Mouse (Mus musculus): ENCODE results near the gene Synrg. TPM values are rescaled to one million over a fixed set of nuclear protein-coding genes. Genes with fewer than 3 reads are reported as not detected.

Synrg gene
- total and polyA plus RNA-seq, 3 experiments: 9.5 to 25.2 (median 15.8) TPM

GRCm38 (mm10) chr11:83995535-83995950, 31.3 kb downstream of the Synrg start:
- dilution Hi-C loops (cut with MboI; ENCODE audit: extremely low pct_ligation_motif_present, extremely low pct_unique_long_range_greater_than_20kb, low sequenced_read_pairs): no loop called here
- no peak overlapping the region for H3K27ac ChIP-seq (ENCODE audit: insufficient read depth, low read depth)
- H3K9me3 ChIP-seq (replicated peaks; ENCODE audit: low read length): no peaks in the 10 kb centered on the region
- no peaks in the 10 kb centered on the region for H3K27me3 ChIP-seq (replicated peaks)
- no peak overlapping the region for H3K4me3 ChIP-seq (replicated peaks in 1 of 3; ENCODE audit: low read depth in 2 of 3, low read length in 2 of 3, poor library complexity in 1 of 3)
- no peak for TF ChIP-seq PAX5 (IDR thresholded peaks at IDR 0.05; ENCODE audit: low read length)
- no peak for TF ChIP-seq BHLHE40 (IDR thresholded peaks at IDR 0.05; ENCODE audit: low read depth, low read length)
- TF ChIP-seq UBTF (IDR thresholded peaks at IDR 0.05; ENCODE audit: low read depth, low read length): no peak
- TF ChIP-seq MAX (IDR thresholded peaks at IDR 0.05; ENCODE audit: low read length): no peak
- TF ChIP-seq JUND (conservative IDR thresholded peaks at IDR 0.05; ENCODE audit: low read depth, low read length): no peak
- H3K9ac ChIP-seq (ENCODE audit: insufficient read depth, low read depth): no peak overlapping the region
- peaks cover 60 to 83% of the 10 kb centered on the region in 2 experiments for H3K36me3 ChIP-seq (replicated peaks in 1 of 2; ENCODE audit: control insufficient read depth in 1 of 2, insufficient read depth in 1 of 2, low read length in 1 of 2)
- no peaks in the 10 kb centered on the region for H3K79me2 ChIP-seq (replicated peaks; ENCODE audit: control insufficient read depth, extremely low read depth, insufficient read depth, poor library complexity, severe bottlenecking)
- in situ Hi-C loops (cut with MboI; ENCODE audit: low pct_ligation_motif_present, low pct_unique_long_range_greater_than_20kb, low sequenced_read_pairs): no loop called here
- peaks cover 0 to 4% of the 10 kb centered on the region in 2 experiments; a peak in 1 of 4 replicates for H3K4me1 ChIP-seq (ENCODE audit: control insufficient read depth in 1 of 2, insufficient read depth in 2 of 2)
- H3K4me2 ChIP-seq (ENCODE audit: insufficient read depth, low read depth, poor library complexity, severe bottlenecking): no peak overlapping the region
- no peak for DNase-seq (ENCODE audit: extremely low read depth)

DNA sequence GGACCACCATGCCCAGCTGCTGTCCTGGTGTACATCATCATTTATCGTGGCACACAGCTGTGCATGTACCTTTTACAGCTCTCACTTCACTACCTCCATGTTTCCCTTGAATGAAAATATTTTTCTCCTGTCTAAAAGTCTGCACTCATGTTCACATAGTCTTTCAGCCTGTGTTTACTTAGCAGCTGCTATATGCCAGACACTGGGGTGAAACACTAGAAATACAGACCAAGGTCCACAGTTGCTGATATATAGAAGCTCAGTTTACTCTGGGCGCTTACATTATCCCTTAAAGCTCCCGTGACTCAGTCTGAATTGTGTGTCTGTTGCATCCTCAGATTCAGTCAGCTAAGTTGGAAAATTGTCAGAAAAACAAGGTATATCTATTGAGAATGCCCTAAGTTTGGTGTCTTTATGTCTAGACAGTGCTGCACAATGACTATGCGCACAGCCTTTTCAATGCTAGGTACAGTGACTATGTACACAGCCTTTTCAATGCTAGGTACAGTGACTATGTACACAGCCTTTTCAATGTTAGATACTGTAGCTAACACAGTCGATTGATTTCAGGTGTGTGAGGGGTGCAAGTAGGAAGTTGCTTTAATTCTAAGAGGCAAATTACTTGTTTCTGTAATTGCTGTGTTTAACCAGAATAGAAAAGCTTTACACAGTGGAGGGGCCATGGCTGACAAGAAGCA, 33.1 kb downstream of the Synrg start:
- dilution Hi-C loops (cut with MboI; ENCODE audit: extremely low pct_ligation_motif_present, extremely low pct_unique_long_range_greater_than_20kb, low sequenced_read_pairs) (no loop called here), in situ Hi-C loops (cut with MboI; ENCODE audit: low pct_ligation_motif_present, low pct_unique_long_range_greater_than_20kb, low sequenced_read_pairs) (no loop called here)
- Histone ChIP-seq H3K4me1 (ENCODE audit: control insufficient read depth in 1 of 2, insufficient read depth in 2 of 2) (peaks cover 0 to 4% of the 10 kb centered on the region in 2 experiments; a peak in 1 of 4 replicates), H3K27me3 (replicated peaks) (no peaks in the 10 kb centered on the region), H3K27ac (ENCODE audit: insufficient read depth, low read depth) (no peak overlapping the region), H3K36me3 (replicated peaks in 1 of 2; ENCODE audit: control insufficient read depth in 1 of 2, insufficient read depth in 1 of 2, low read length in 1 of 2) (peaks cover 56 to 83% of the 10 kb centered on the region in 2 experiments), H3K79me2 (replicated peaks; ENCODE audit: control insufficient read depth, extremely low read depth, insufficient read depth, poor library complexity, severe bottlenecking) (no peaks in the 10 kb centered on the region), H3K4me2 (ENCODE audit: insufficient read depth, low read depth, poor library complexity, severe bottlenecking) (no peak overlapping the region), H3K4me3 (replicated peaks in 1 of 3; ENCODE audit: low read depth in 2 of 3, low read length in 2 of 3, poor library complexity in 1 of 3) (no peak overlapping the region), H3K9me3 (replicated peaks; ENCODE audit: low read length) (no peaks in the 10 kb centered on the region), H3K9ac (ENCODE audit: insufficient read depth, low read depth) (no peak overlapping the region)
- TF ChIP-seq ZC3H11A (IDR thresholded peaks at IDR 0.05; ENCODE audit: low read depth, low read length) (no peak), PAX5 (IDR thresholded peaks at IDR 0.05; ENCODE audit: low read length) (no peak), CHD1 (IDR thresholded peaks at IDR 0.05; ENCODE audit: low read depth, low read length) (no peak), POLR2A (IDR thresholded peaks at IDR 0.05; ENCODE audit: low read depth, low read length) (no peak), TCF12 (IDR thresholded peaks at IDR 0.05; ENCODE audit: low read depth, low read length) (no peak), USF2 (conservative IDR thresholded peaks at IDR 0.05; ENCODE audit: low read depth, low read length) (no peak), CTCF (conservative IDR thresholded peaks at IDR 0.05 in 1 of 2, IDR thresholded peaks at IDR 0.05 in 1 of 2; ENCODE audit: low read depth in 2 of 2, low read length in 2 of 2) (no peak), MAFK (IDR thresholded peaks at IDR 0.05; ENCODE audit: insufficient replicate concordance, low read length) (no peak), TBP (conservative IDR thresholded peaks at IDR 0.05; ENCODE audit: low read depth, low read length) (no peak), KAT2A (IDR thresholded peaks at IDR 0.05; ENCODE audit: insufficient replicate concordance, low read length) (no peak), JUN (IDR thresholded peaks at IDR 0.05; ENCODE audit: insufficient read depth, low read depth, low read length) (no peak), GABPA (IDR thresholded peaks at IDR 0.05; ENCODE audit: insufficient replicate concordance, low read depth, low read length) (no peak)
- DNase-seq (ENCODE audit: extremely low read depth): no peak

All from CH12.LX (cell line).